Comparison of ENCODE assay signal across 28 mouse cellular contexts in the genomic region with DNA sequence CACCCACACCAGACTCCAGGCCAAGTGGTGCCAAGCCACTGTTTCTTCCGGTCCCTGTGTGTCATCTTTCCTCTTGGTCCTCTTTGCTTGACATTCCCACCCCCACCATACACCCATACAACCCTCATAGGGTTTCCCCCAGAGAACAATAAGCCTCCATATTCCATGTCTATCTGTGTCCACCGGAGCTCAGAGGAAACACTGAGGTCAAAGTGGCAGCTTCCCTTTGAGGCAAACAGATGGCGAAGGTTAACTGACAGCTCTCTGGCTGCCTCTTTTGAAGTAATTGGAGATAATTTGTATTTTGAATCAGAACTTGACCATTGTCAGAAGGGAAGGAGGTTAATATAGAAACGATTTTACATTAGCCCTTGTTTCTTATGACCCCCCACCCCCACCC.
A peak's percentile ranks its signal among the peaks of the same experiment; 100 is the strongest.
DNase-seq lines count a peak whose midpoint lies in the region; ATAC-seq lines count a peak whose summit lies in the region.
"Had no signal": no experiment of that assay in that cellular context is flagged by ENCODE, and none has a peak within 500 bp of the region (broad histone marks: within the 10 kb centered on the region; RNA-seq: fewer than 3 reads in every experiment).

No protein-coding gene starts in this region.

- H3K4me2 ChIP-seq in midbrain, embryonic 11.5 days = no peak overlapping the region
- H3K4me2 ChIP-seq: forebrain, embryonic 15.5 days; heart, embryonic 12.5 days; hindbrain, embryonic 15.5 days; kidney, embryonic 15.5 days; limb, embryonic 15.5 days; liver, embryonic 13.5 days; midbrain, embryonic 15.5 days had no signal

- 46% methylated on average over 4 of the region's 4 CpGs for WGBS in midbrain, embryonic 10.5 days
- 48% methylated on average over 4 of the region's 4 CpGs for WGBS in midbrain, embryonic 11.5 days
- WGBS in limb, embryonic 10.5 days = 54% methylated on average over 4 of the region's 4 CpGs

- H3K4me3 ChIP-seq in midbrain, embryonic 10.5 days = no peak overlapping the region
- no peak overlapping the region for H3K4me3 ChIP-seq in midbrain, embryonic 11.5 days (ENCODE audit: low read depth, low read length)
- no peak overlapping the region for H3K4me3 ChIP-seq in limb, embryonic 10.5 days
- H3K4me3 ChIP-seq: forebrain, embryonic 15.5 days; heart, adult 2 months; heart, embryonic 12.5 days; hindbrain, embryonic 15.5 days; kidney, embryonic 15.5 days; left cerebral cortex, adult 2 months; limb, embryonic 15.5 days; liver, embryonic 13.5 days; megakaryocyte, embryonic 14.5 days; midbrain, embryonic 15.5 days had no signal

- peaks cover 26% of the 10 kb centered on the region for H3K4me1 ChIP-seq in midbrain, embryonic 10.5 days
- H3K4me1 ChIP-seq in midbrain, embryonic 11.5 days (ENCODE audit: control insufficient read depth, insufficient read depth, low read length) = peaks cover 5% of the 10 kb centered on the region
- H3K4me1 ChIP-seq in limb, embryonic 10.5 days = peaks cover 50% of the 10 kb centered on the region
- H3K4me1 ChIP-seq: heart, embryonic 12.5 days; hindbrain, embryonic 15.5 days; kidney, embryonic 15.5 days; liver, embryonic 13.5 days; megakaryocyte, embryonic 14.5 days; midbrain, embryonic 15.5 days had no signal

- H3K27me3 ChIP-seq in midbrain, embryonic 10.5 days (ENCODE audit: low read depth, poor library complexity, severe bottlenecking) = peaks cover 24% of the 10 kb centered on the region; the same call in 1 of the 2 replicates
- no peaks in the 10 kb centered on the region for H3K27me3 ChIP-seq in midbrain, embryonic 11.5 days (ENCODE audit: control insufficient read depth, insufficient read depth, low read length)
- no peaks in the 10 kb centered on the region for H3K27me3 ChIP-seq in limb, embryonic 10.5 days (ENCODE audit: low read depth, poor library complexity, severe bottlenecking)
- H3K27me3 ChIP-seq: forebrain, embryonic 15.5 days; heart, embryonic 12.5 days; limb, embryonic 15.5 days; liver, embryonic 13.5 days; megakaryocyte, embryonic 14.5 days; midbrain, embryonic 15.5 days had no signal

- DNase-seq in midbrain, embryonic 10.5 days (ENCODE audit: low spot score) = no peak
- DNase-seq in midbrain, embryonic 11.5 days (ENCODE audit: low spot score, missing footprints) = no peak
- DNase-seq in embryo, embryonic 11 days = peak; percentile 39
- no peak for DNase-seq in limb, embryonic 10.5 days (ENCODE audit: low spot score)
- DNase-seq in T-cell, adult 2 months (ENCODE audit: low spot score) = no peak
- no peak for DNase-seq in adrenal gland, adult 8-10 months
- DNase-seq: adrenal gland, postnatal 14 days; B cell, adult 2 months; cerebellum, adult 18-20 months; cerebellum, postnatal 14 days; gastrocnemius, postnatal 36 days; heart, adult 2 months; heart, postnatal 4 days; kidney, adult 18-20 months; kidney, postnatal 25 days; liver, embryonic 13.5 days; lung, adult 18-20 months; lung, postnatal 4 days had no signal

- no peak for ATAC-seq in midbrain, embryonic 11.5 days (ENCODE audit: low FRiP score)
- ATAC-seq: forebrain, embryonic 15.5 days; inflammation-experienced regulatory T-cells, adult 6 months; lung, postnatal 0 days; midbrain, embryonic 15.5 days had no signal

- H3K9me3 ChIP-seq in midbrain, embryonic 10.5 days (replicated peaks) = no peaks in the 10 kb centered on the region
- H3K9me3 ChIP-seq in midbrain, embryonic 11.5 days (ENCODE audit: control insufficient read depth, low read length) = no peaks in the 10 kb centered on the region
- H3K9me3 ChIP-seq in limb, embryonic 10.5 days (replicated peaks) = no peaks in the 10 kb centered on the region
- H3K9me3 ChIP-seq: forebrain, embryonic 15.5 days; heart, embryonic 12.5 days; hindbrain, embryonic 15.5 days; kidney, embryonic 15.5 days; limb, embryonic 15.5 days; liver, embryonic 13.5 days; midbrain, embryonic 15.5 days had no signal

- H3K9ac ChIP-seq in midbrain, embryonic 11.5 days (ENCODE audit: low read length) = no peak overlapping the region
- H3K9ac ChIP-seq: forebrain, embryonic 15.5 days; heart, embryonic 12.5 days; hindbrain, embryonic 15.5 days; kidney, embryonic 15.5 days; limb, embryonic 15.5 days; liver, embryonic 13.5 days; midbrain, embryonic 15.5 days had no signal

- H3K36me3 ChIP-seq in midbrain, embryonic 10.5 days = no peaks in the 10 kb centered on the region
- H3K36me3 ChIP-seq in midbrain, embryonic 11.5 days (ENCODE audit: control insufficient read depth, insufficient read depth, low read length) = no peaks in the 10 kb centered on the region
- no peaks in the 10 kb centered on the region for H3K36me3 ChIP-seq in limb, embryonic 10.5 days
- H3K36me3 ChIP-seq: forebrain, embryonic 15.5 days; heart, embryonic 12.5 days; hindbrain, embryonic 15.5 days; kidney, embryonic 15.5 days; limb, embryonic 15.5 days; liver, embryonic 13.5 days; midbrain, embryonic 15.5 days had no signal

- peak overlapping the region; percentile 18 for H3K27ac ChIP-seq in midbrain, embryonic 10.5 days (replicated peaks)
- no peak overlapping the region for H3K27ac ChIP-seq in midbrain, embryonic 11.5 days (ENCODE audit: low read depth, low read length)
- H3K27ac ChIP-seq in limb, embryonic 10.5 days = peak overlapping the region; percentile 34; the same call in 1 of the 2 replicates
- H3K27ac ChIP-seq: forebrain, embryonic 15.5 days; heart, adult 2 months; hindbrain, embryonic 15.5 days; kidney, embryonic 15.5 days; left cerebral cortex, adult 2 months; limb, embryonic 15.5 days; liver, embryonic 13.5 days; midbrain, embryonic 15.5 days had no signal
